Mouse (Mus musculus) MEL (cell line): ENCODE measurements around the gene Tbc1d10c. TPM values are rescaled to one million over a fixed set of nuclear protein-coding genes. Genes with fewer than 3 reads are reported as not detected.
A peak's percentile ranks its signal among the peaks of the same experiment; 100 is the strongest.

Experiments used
- DNase-seq: peaks from one replicate; pipeline ENCODE4 v3.0.0; 2011; ENCODE audit warnings: low read depth, low spot score
- H3K27ac ChIP-seq: 2 replicates; pipeline ENCODE4 v1.5.1; 2012; ENCODE audit warnings: low read depth, mild to moderate bottlenecking, control low read depth, low read length, moderate library complexity; ENCODE audit not compliant: control insufficient read depth
- H3K27me3 ChIP-seq, 2 experiments: fragments of 150-350 bp in 1 of 2; sonication (generic) in 1 of 2; 2 replicates each; pipeline ENCODE4 v1.6.1; 2012; ENCODE audit warnings: low read length in 2 of 2, mild to moderate bottlenecking in 2 of 2, improper control_type of control experiment in 1 of 2, moderate library complexity in 1 of 2; ENCODE audit not compliant: insufficient read depth in 2 of 2, control insufficient read depth in 1 of 2
- H3K36me3 ChIP-seq, 2 experiments: 2 replicates each; pipeline ENCODE4 v1.6.1; 2012 to 2014; ENCODE audit warnings: low read length in 2 of 2, improper control_type of control experiment in 1 of 2, inconsistent platforms in 1 of 2, mild to moderate bottlenecking in 1 of 2; ENCODE audit not compliant: insufficient read depth in 2 of 2, control insufficient read depth in 1 of 2
- H3K4me1 ChIP-seq, 2 experiments: fragments of 150-350 bp in 1 of 2; sonication (generic) in 1 of 2; 2 replicates each; pipeline ENCODE4 v1.6.1; 2012; ENCODE audit warnings: low read length in 2 of 2, improper control_type of control experiment in 1 of 2, mild to moderate bottlenecking in 1 of 2; ENCODE audit not compliant: insufficient read depth in 2 of 2, control insufficient read depth in 1 of 2
- H3K4me3 ChIP-seq, 2 experiments: fragments of 150-350 bp in 1 of 2; sonication (generic) in 1 of 2; 2 replicates each; pipeline ENCODE4 v1.5.1; 2012; ENCODE audit warnings: low read depth in 2 of 2, low read length in 2 of 2, mild to moderate bottlenecking in 2 of 2, moderate library complexity in 2 of 2, control low read depth in 1 of 2, improper control_type of control experiment in 1 of 2; ENCODE audit not compliant: control insufficient read depth in 1 of 2, insufficient read depth in 1 of 2
- H3K79me2 ChIP-seq: 2 replicates; pipeline ENCODE4 v1.6.1; 2012; ENCODE audit warnings: mild to moderate bottlenecking, low read length, moderate library complexity; ENCODE audit not compliant: control insufficient read depth, poor library complexity, insufficient read depth
- H3K9ac ChIP-seq: 2 replicates; pipeline ENCODE4 v1.6.1; 2012; ENCODE audit warnings: low read depth, mild to moderate bottlenecking, control low read depth, low read length, moderate library complexity; ENCODE audit not compliant: control insufficient read depth, poor library complexity, severe bottlenecking
- H3K9me3 ChIP-seq: fragments of 150-350 bp; sonication (generic); replicated peaks from 2 replicates; pipeline ENCODE4 v1.6.1; 2012; ENCODE audit warnings: mild to moderate bottlenecking, low read length, improper control_type of control experiment, moderate library complexity; ENCODE audit not compliant: insufficient read depth
- CHD1 ChIP-seq: IDR thresholded peaks from 2 replicates; pipeline ENCODE4 v1.6.1; 2012; ENCODE audit warnings: low read depth, mild to moderate bottlenecking, inconsistent platforms, low read length, improper control_type of control experiment
- CHD2 ChIP-seq: IDR thresholded peaks from 2 replicates; pipeline ENCODE4 v1.6.1; 2011; ENCODE audit warnings: low read length, improper control_type of control experiment
- E2F4 ChIP-seq: IDR thresholded peaks from 2 replicates; pipeline ENCODE4 v1.6.1; 2011; ENCODE audit warnings: low read depth, low read length, improper control_type of control experiment, borderline replicate concordance
- ELF1 ChIP-seq: IDR thresholded peaks from 2 replicates; pipeline ENCODE4 v1.6.1; 2014; ENCODE audit warnings: low read depth, mild to moderate bottlenecking, inconsistent platforms, low read length, improper control_type of control experiment, moderate library complexity
- GATA1 ChIP-seq: IDR thresholded peaks from 2 replicates; pipeline ENCODE4 v1.6.1; 2011; ENCODE audit warnings: low read depth, low read length, improper control_type of control experiment
- MAX ChIP-seq: IDR thresholded peaks from 2 replicates; pipeline ENCODE4 v1.6.1; 2011; ENCODE audit warnings: low read length, improper control_type of control experiment
- MEF2A ChIP-seq: IDR thresholded peaks from 2 replicates; pipeline ENCODE4 v1.6.1; 2014; ENCODE audit warnings: low read depth, mild to moderate bottlenecking, inconsistent platforms, low read length, improper control_type of control experiment; ENCODE audit not compliant: poor library complexity, insufficient replicate concordance, severe bottlenecking; ENCODE audit errors: extremely low read depth
- MXI1 ChIP-seq: IDR thresholded peaks from 2 replicates; pipeline ENCODE4 v1.6.1; 2011; ENCODE audit warnings: mild to moderate bottlenecking, low read depth, low read length, improper control_type of control experiment
- MYB ChIP-seq: IDR thresholded peaks from 2 replicates; pipeline ENCODE4 v1.6.1; 2011; ENCODE audit warnings: mild to moderate bottlenecking, low read depth, low read length, improper control_type of control experiment
- MYC ChIP-seq: IDR thresholded peaks from 2 replicates; pipeline ENCODE4 v1.6.1; 2011; ENCODE audit warnings: low read depth, mild to moderate bottlenecking, low read length, improper control_type of control experiment, moderate library complexity
- NELFE ChIP-seq: IDR thresholded peaks from 2 replicates; pipeline ENCODE4 v1.6.1; 2011; ENCODE audit warnings: low read depth, low read length, improper control_type of control experiment
- POLR2A ChIP-seq, 2 experiments: IDR thresholded peaks; 2 replicates each; pipeline ENCODE4 v1.6.1; 2011 to 2012; ENCODE audit warnings: low read length in 2 of 2, mild to moderate bottlenecking in 2 of 2, control low read depth in 1 of 2, improper control_type of control experiment in 1 of 2, low read depth in 1 of 2, moderate library complexity in 1 of 2; ENCODE audit not compliant: control insufficient read depth in 1 of 2, insufficient read depth in 1 of 2, poor library complexity in 1 of 2
- SIN3A ChIP-seq: IDR thresholded peaks from 2 replicates; pipeline ENCODE4 v1.6.1; 2012; ENCODE audit warnings: low read length, improper control_type of control experiment, inconsistent platforms
- TBP ChIP-seq: IDR thresholded peaks from 2 replicates; pipeline ENCODE4 v1.8.0; 2011; ENCODE audit warnings: low read depth, low read length, improper control_type of control experiment
- UBTF ChIP-seq: IDR thresholded peaks from 2 replicates; pipeline ENCODE4 v1.6.1; 2012; ENCODE audit warnings: low read depth, mild to moderate bottlenecking, inconsistent platforms, low read length, improper control_type of control experiment, moderate library complexity, borderline replicate concordance; ENCODE audit not compliant: insufficient read depth
- USF1 ChIP-seq: IDR thresholded peaks from 2 replicates; pipeline ENCODE4 v1.6.1; 2014; ENCODE audit warnings: low read depth, mild to moderate bottlenecking, inconsistent platforms, low read length, improper control_type of control experiment, moderate library complexity
- USF2 ChIP-seq, 2 experiments: IDR thresholded peaks; 2 replicates each; pipeline ENCODE4 v1.6.1; 2011 to 2012; ENCODE audit warnings: improper control_type of control experiment in 2 of 2, low read length in 2 of 2, borderline replicate concordance in 1 of 2, inconsistent platforms in 1 of 2, low read depth in 1 of 2, mild to moderate bottlenecking in 1 of 2; ENCODE audit not compliant: insufficient read depth in 1 of 2
- ZKSCAN1 ChIP-seq: IDR thresholded peaks from 2 replicates; pipeline ENCODE4 v1.6.1; 2012; ENCODE audit warnings: low read depth, mild to moderate bottlenecking, inconsistent platforms, low read length, improper control_type of control experiment, moderate library complexity
- polyA plus RNA-seq, 2 experiments: library from polyadenylated mRNA; stranded (reverse) in 1 of 2; unstranded in 1 of 2; fragments of >175 nt in 1 of 2; fragments of >200 nt in 1 of 2; gene quantifications; 2 replicates each; pipeline versions ENCODE4 v1.2.1 to v1.2.4; 2012; ENCODE audit warnings: low replicate concordance in 2 of 2, low read depth in 1 of 2; ENCODE audit not compliant: insufficient read length in 2 of 2, insufficient read depth in 1 of 2, missing spikeins in 1 of 2
- total RNA-seq: library from RNA; depleted of rRNA; stranded (reverse); fragments of 300-350 nt; gene quantifications from 2 replicates; pipeline ENCODE4 v1.2.3, GENCODE M21; 2012

The Tbc1d10c gene
- total and polyA plus RNA-seq, 3 experiments, result 14.0 to 15.5 TPM; not detected in 1

GRCm38 (mm10) chr19:4148491-4148806, 42.6 kb downstream of the Tbc1d10c start, which contains the start of gene Coro1b (continued):
- TF ChIP-seq USF2 (IDR thresholded peaks at IDR 0.05; ENCODE audit: borderline replicate concordance in 1 of 2, insufficient read depth in 1 of 2, low read depth in 1 of 2, low read length in 2 of 2), result no peak

GRCm38 (mm10) chr19:4147782-4148490, 43.1 kb downstream of the Tbc1d10c start:
- H3K4me1 ChIP-seq, result peaks cover 5 to 14% of the 10 kb centered on the region in 2 experiments; a peak in 3 of 4 replicates

DNA sequence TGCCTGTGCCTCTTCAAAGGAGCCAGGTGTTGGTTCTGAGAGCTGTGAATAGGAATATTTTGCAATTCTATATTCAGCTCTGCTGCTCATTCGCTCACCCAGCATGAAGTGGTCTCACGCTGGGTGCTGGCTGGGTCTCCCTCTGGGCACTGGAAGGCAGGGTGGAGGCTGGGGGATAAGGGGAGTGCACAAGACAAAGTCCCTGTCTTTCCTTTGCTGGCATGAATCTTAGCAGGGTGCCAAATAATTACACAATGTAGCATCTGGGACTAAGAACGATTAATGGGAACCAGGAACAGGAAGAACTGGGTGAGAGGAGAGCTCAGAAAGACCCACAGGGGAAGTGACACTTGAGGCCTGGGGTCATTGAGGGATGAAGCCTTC, 44.1 kb downstream of the Tbc1d10c start:
- Histone ChIP-seq H3K4me1 (peaks cover 5 to 14% of the 10 kb centered on the region in 2 experiments; a peak in 3 of 4 replicates), H3K36me3 (peaks cover 0 to 3% of the 10 kb centered on the region in 2 experiments; a peak in 1 of 4 replicates), H3K27me3 (no peaks in the 10 kb centered on the region), H3K27ac (no peak overlapping the region), H3K9me3 (no peaks in the 10 kb centered on the region), H3K9ac (no peak overlapping the region), H3K4me3 (no peak overlapping the region), H3K79me2 (peaks cover 9% of the 10 kb centered on the region)
- TF ChIP-seq E2F4 (no peak), USF1 (no peak), UBTF (no peak), SIN3A (no peak), USF2 (IDR thresholded peaks at IDR 0.05; ENCODE audit: borderline replicate concordance in 1 of 2, insufficient read depth in 1 of 2, low read depth in 1 of 2, low read length in 2 of 2) (no peak), ZKSCAN1 (no peak), MEF2A (no peak), ELF1 (no peak), NELFE (no peak), CHD2 (no peak), GATA1 (no peak), MYB (no peak)
- DNase-seq, result no peak

More at GRCm38 (mm10) chr19:4147782-4148490, 43.1 kb downstream of the Tbc1d10c start:
- Histone ChIP-seq H3K36me3 (peaks cover 0 to 3% of the 10 kb centered on the region in 2 experiments; a peak in 1 of 4 replicates), H3K27ac (no peak overlapping the region), H3K79me2 (peaks cover 9% of the 10 kb centered on the region), H3K4me3 (peak overlapping the region; percentile 49 to 79), H3K9ac (peak overlapping the region; percentile 50), H3K9me3 (no peaks in the 10 kb centered on the region), H3K27me3 (no peaks in the 10 kb centered on the region)
- DNase-seq, result no peak
- TF ChIP-seq ZKSCAN1 (no peak), SIN3A (peak; percentile 38), CHD1 (no peak), MXI1 (peak; percentile 88), TBP (0 out of 2 replicates have a peak, but pooled peaks have one; percentile 25), MAX (peak; percentile 57; the same call in 1 of the 2 replicates), POLR2A (IDR thresholded peaks at IDR 0.05; ENCODE audit: control insufficient read depth in 1 of 2, insufficient read depth in 1 of 2, low read depth in 1 of 2, low read length in 2 of 2, poor library complexity in 1 of 2) (no peak), MYC (0 out of 2 replicates have a peak, but pooled peaks have one; percentile 46)
